Mouse (Mus musculus): ENCODE data around the gene Rapgef6. TPM values are rescaled to one million over a fixed set of nuclear protein-coding genes. Genes with fewer than 3 reads are reported as not detected.

The Rapgef6 gene
- polyA plus RNA-seq, 1 experiment from 2014 or later, result 29.6 TPM

DNA sequence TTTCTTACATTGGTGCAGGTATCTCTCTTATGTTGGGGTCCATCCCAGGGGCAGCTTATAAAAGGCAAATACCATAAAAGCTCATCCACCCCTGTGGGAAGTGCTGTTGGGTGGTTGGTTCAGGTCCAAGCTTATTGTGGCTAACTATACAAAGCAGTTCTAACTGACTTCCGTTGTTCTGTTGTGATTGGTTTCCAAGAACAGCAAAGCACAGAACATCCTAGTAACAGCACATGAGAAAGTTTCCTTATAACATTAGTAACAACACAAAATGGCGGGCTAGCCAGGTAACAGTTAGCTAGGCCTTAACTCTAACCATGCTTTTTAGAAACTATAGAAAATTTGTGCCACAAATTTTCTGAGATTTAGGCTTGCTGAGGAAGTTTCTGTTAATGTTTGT lies 185.5 kb downstream of the Rapgef6 start:
- 87% methylated on average over 2 of the region's 2 CpGs for WGBS
- no peaks in the 10 kb centered on the region for H3K9me3 ChIP-seq (ENCODE audit: control insufficient read depth, low read length)
- ATAC-seq (replicated peaks; ENCODE audit: low FRiP score), result no peak
- no peak for DNase-seq (ENCODE audit: low spot score)
- no peak overlapping the region for H3K9ac ChIP-seq (ENCODE audit: low read length)
- H3K27me3 ChIP-seq (ENCODE audit: control insufficient read depth, insufficient read depth, low read length), result no peaks in the 10 kb centered on the region
- H3K4me1 ChIP-seq (replicated peaks; ENCODE audit: control insufficient read depth, insufficient read depth, low read length), result no peaks in the 10 kb centered on the region
- no peaks in the 10 kb centered on the region for H3K36me3 ChIP-seq (ENCODE audit: control insufficient read depth, insufficient read depth, low read length)
- H3K4me3 ChIP-seq (ENCODE audit: low read depth, low read length), result no peak overlapping the region
- no peak overlapping the region for H3K27ac ChIP-seq (ENCODE audit: low read depth, low read length)
- H3K4me2 ChIP-seq (ENCODE audit: low read depth, low read length, severe bottlenecking), result no peak overlapping the region

DNA sequence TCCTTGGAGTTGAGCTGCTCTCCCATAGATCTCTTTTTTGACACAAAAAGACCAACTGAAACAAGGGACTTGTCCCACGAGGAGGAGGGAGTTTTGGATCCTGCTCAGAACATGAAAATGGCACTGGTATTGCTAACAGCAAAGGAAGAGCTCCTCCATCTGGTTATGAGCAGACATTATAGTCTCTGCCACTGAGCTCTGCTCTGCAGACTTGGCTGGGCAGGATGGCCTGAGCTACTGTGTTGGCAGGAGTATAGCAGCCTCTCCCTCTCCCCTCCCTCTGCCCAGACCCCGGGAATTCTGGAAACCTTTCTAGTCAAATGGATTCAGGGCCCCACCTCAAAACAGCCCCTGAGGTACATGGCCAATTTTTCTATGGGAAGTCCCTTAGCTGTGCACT lies 187.0 kb downstream of the Rapgef6 start:
- no peak for DNase-seq (ENCODE audit: low spot score)
- Histone ChIP-seq H3K4me1 (replicated peaks; ENCODE audit: control insufficient read depth, insufficient read depth, low read length) (no peaks in the 10 kb centered on the region), H3K27me3 (ENCODE audit: control insufficient read depth, insufficient read depth, low read length) (no peaks in the 10 kb centered on the region), H3K27ac (ENCODE audit: low read depth, low read length) (no peak overlapping the region), H3K36me3 (ENCODE audit: control insufficient read depth, insufficient read depth, low read length) (no peaks in the 10 kb centered on the region), H3K9me3 (ENCODE audit: control insufficient read depth, low read length) (no peaks in the 10 kb centered on the region), H3K4me3 (ENCODE audit: low read depth, low read length) (no peak overlapping the region), H3K9ac (ENCODE audit: low read length) (no peak overlapping the region), H3K4me2 (ENCODE audit: low read depth, low read length, severe bottlenecking) (no peak overlapping the region)
- ATAC-seq (replicated peaks; ENCODE audit: low FRiP score), result no peak
- WGBS, result 71% methylated on average over 2 of the region's 2 CpGs

DNA sequence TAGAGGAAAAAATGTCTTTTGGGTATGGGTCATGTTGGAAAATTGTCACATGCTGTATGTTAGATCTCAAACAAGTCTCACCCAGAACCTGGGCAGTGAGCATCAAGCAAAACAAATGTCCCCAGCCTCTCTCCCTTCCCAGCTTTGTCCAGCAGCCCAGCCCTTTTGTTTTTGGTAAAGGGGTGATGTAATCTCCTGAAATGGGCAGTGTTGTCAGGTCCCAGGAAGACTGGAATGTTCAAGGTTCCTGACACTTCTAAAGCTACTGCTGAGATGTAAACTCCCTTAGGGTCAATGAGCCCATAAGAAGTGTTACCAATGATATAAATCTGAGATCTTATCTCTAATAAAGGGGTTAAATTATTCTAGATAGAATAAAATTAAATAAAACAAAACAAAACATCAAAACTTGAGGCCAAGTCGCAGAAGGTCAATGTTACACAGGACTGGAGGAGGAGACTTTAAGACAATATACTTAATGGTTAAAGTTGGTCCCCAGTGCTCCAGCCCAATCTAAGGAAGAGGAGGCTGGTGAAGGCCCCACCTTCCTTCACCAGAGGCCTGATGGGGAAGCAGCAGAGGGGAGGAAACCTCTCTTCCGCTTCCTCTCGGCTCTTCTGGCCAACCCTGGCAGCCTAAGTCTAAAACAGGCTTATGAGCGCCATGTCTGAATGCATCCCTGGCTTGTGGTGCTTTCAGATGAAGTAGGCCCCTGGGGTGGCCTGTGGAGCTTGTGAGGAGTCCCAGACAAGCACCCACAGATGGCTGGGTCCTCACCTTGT lies 188.1 kb downstream of the Rapgef6 start:
- no peaks in the 10 kb centered on the region for H3K9me3 ChIP-seq (ENCODE audit: control insufficient read depth, low read length)
- no peak overlapping the region for H3K4me3 ChIP-seq (ENCODE audit: low read depth, low read length)
- no peaks in the 10 kb centered on the region; the same call in 1 of the 2 replicates for H3K36me3 ChIP-seq (ENCODE audit: control insufficient read depth, insufficient read depth, low read length)
- H3K4me2 ChIP-seq (ENCODE audit: low read depth, low read length, severe bottlenecking), result no peak overlapping the region
- ATAC-seq (replicated peaks; ENCODE audit: low FRiP score), result no peak
- no peaks in the 10 kb centered on the region for H3K4me1 ChIP-seq (replicated peaks; ENCODE audit: control insufficient read depth, insufficient read depth, low read length)
- H3K9ac ChIP-seq (ENCODE audit: low read length), result no peak overlapping the region
- WGBS, result 94% methylated on average over 4 of the region's 4 CpGs
- H3K27me3 ChIP-seq (ENCODE audit: control insufficient read depth, insufficient read depth, low read length), result no peaks in the 10 kb centered on the region
- DNase-seq (ENCODE audit: low spot score), result no peak
- H3K27ac ChIP-seq (ENCODE audit: low read depth, low read length), result no peak overlapping the region

DNA sequence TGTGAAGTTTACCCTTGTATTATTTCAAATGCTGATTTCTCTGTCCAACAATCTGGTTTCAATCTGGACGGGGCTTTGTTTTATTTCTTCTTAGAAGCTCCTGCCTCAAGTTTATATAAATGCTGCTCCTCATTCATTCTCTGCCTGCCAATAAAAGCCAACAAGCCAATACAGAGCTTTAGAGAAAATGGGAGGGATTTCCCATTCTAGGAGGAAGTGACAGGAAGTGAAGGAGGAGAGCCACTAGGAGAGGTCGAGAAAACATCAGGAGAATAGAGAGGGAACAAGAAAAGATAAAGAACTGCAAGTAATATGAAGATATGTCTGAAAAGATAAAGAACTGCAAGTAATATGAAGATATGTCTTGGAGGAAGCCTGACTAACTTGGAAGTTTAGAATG lies 190.2 kb downstream of the Rapgef6 start:
- H3K4me1 ChIP-seq (replicated peaks; ENCODE audit: control insufficient read depth, insufficient read depth, low read length), result no peaks in the 10 kb centered on the region
- no peak overlapping the region for H3K4me3 ChIP-seq (ENCODE audit: low read depth, low read length)
- H3K27ac ChIP-seq (ENCODE audit: low read depth, low read length), result no peak overlapping the region
- DNase-seq (ENCODE audit: low spot score) (no peak), ATAC-seq (replicated peaks; ENCODE audit: low FRiP score) (no peak)
- H3K27me3 ChIP-seq (ENCODE audit: control insufficient read depth, insufficient read depth, low read length), result no peaks in the 10 kb centered on the region
- no peaks in the 10 kb centered on the region for H3K9me3 ChIP-seq (ENCODE audit: control insufficient read depth, low read length)
- peaks cover 9% of the 10 kb centered on the region for H3K36me3 ChIP-seq (ENCODE audit: control insufficient read depth, insufficient read depth, low read length)
- WGBS, result 86% methylated on average over 2 of the region's 2 CpGs
- no peak overlapping the region for H3K9ac ChIP-seq (ENCODE audit: low read length)
- no peak overlapping the region for H3K4me2 ChIP-seq (ENCODE audit: low read depth, low read length, severe bottlenecking)

DNA sequence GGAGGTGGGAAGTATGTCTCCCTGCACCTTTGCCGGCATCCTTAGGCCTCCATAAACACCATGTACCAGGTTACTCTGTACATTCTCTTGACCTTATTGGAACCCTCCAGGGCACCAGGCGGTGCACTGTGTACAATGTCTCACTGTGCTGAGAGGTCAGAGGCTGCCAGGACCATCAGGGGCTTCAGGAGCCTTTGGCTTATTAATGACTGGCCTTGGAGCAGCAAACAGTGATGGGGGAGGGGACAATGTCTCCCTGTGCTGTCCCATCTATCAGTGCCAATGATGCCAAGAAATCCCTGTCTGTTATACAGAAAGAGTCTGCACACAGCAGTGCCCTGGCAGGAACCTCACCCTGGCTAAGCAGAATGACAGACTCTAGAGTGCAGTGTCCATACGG lies 195.2 kb downstream of the Rapgef6 start:
- Histone ChIP-seq H3K9me3 (ENCODE audit: control insufficient read depth, low read length) (no peaks in the 10 kb centered on the region), H3K4me1 (replicated peaks; ENCODE audit: control insufficient read depth, insufficient read depth, low read length) (no peaks in the 10 kb centered on the region), H3K36me3 (ENCODE audit: control insufficient read depth, insufficient read depth, low read length) (peaks cover 13% of the 10 kb centered on the region), H3K9ac (ENCODE audit: low read length) (no peak overlapping the region), H3K4me2 (ENCODE audit: low read depth, low read length, severe bottlenecking) (no peak overlapping the region), H3K27me3 (ENCODE audit: control insufficient read depth, insufficient read depth, low read length) (no peaks in the 10 kb centered on the region), H3K27ac (ENCODE audit: low read depth, low read length) (no peak overlapping the region), H3K4me3 (ENCODE audit: low read depth, low read length) (no peak overlapping the region)
- WGBS, result 93% methylated on average over 3 of the region's 3 CpGs
- ATAC-seq (replicated peaks; ENCODE audit: low FRiP score) (no peak), DNase-seq (ENCODE audit: low spot score) (no peak)

DNA sequence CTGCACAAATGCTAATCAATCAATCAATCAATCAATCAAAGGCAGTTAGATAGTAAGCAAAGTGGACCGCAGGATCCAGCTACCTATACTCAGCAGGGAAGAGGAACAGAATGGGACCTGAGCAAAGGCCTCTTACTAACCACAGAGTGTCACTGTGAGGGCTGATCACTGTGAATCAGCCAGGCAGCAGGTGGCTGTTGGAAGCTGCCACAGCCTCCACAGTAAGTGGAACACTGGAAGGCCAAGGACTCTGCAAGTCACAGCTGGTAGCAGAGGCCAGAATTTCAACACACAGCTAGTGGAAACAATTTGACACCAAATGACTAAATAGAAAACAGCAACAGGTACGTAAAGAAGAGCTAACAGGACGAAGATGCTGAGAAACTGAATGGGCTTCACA lies 196.0 kb downstream of the Rapgef6 start:
- H3K9ac ChIP-seq (ENCODE audit: low read length), result no peak overlapping the region

DNA sequence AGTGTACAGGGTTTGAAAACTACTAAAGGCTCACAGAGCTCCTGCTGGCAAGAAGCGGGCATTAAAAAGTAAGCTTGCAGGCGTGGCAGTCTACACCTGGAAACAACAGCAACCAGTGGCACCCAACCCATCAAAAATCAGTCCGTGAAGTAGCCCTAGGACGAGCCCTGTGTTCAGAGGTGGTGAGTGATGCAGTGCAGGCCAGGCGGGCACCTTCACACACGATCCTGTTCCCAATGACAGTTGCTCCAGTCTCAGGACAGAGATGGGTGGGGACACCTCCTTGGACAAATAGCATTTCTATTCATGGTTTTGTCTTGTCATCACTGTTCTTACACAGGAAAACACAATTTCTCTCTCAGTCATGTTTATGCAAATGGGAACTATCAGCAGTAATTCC lies 199.4 kb downstream of the Rapgef6 start:
- Histone ChIP-seq H3K27me3 (ENCODE audit: control insufficient read depth, insufficient read depth, low read length) (no peaks in the 10 kb centered on the region), H3K4me3 (ENCODE audit: low read depth, low read length) (no peak overlapping the region), H3K36me3 (ENCODE audit: control insufficient read depth, insufficient read depth, low read length) (peaks cover 4% of the 10 kb centered on the region; the same call in 1 of the 2 replicates), H3K9ac (ENCODE audit: low read length) (no peak overlapping the region), H3K27ac (ENCODE audit: low read depth, low read length) (no peak overlapping the region), H3K4me2 (ENCODE audit: low read depth, low read length, severe bottlenecking) (no peak overlapping the region), H3K9me3 (ENCODE audit: control insufficient read depth, low read length) (no peaks in the 10 kb centered on the region), H3K4me1 (replicated peaks; ENCODE audit: control insufficient read depth, insufficient read depth, low read length) (no peaks in the 10 kb centered on the region)
- ATAC-seq (replicated peaks; ENCODE audit: low FRiP score), result no peak
- 90% methylated on average over 6 of the region's 6 CpGs for WGBS
- DNase-seq (ENCODE audit: low spot score), result no peak

More for the DNA sequence above, 196.0 kb downstream of the Rapgef6 start:
- Histone ChIP-seq H3K9me3 (ENCODE audit: control insufficient read depth, low read length) (no peaks in the 10 kb centered on the region), H3K36me3 (ENCODE audit: control insufficient read depth, insufficient read depth, low read length) (peaks cover 13% of the 10 kb centered on the region), H3K27me3 (ENCODE audit: control insufficient read depth, insufficient read depth, low read length) (no peaks in the 10 kb centered on the region), H3K4me3 (ENCODE audit: low read depth, low read length) (no peak overlapping the region), H3K4me2 (ENCODE audit: low read depth, low read length, severe bottlenecking) (no peak overlapping the region), H3K27ac (ENCODE audit: low read depth, low read length) (no peak overlapping the region), H3K4me1 (replicated peaks; ENCODE audit: control insufficient read depth, insufficient read depth, low read length) (no peaks in the 10 kb centered on the region)
- DNase-seq (ENCODE audit: low spot score) (no peak), ATAC-seq (replicated peaks; ENCODE audit: low FRiP score) (no peak)
- WGBS, result 89% methylated on average over 3 of the region's 3 CpGs

DNA sequence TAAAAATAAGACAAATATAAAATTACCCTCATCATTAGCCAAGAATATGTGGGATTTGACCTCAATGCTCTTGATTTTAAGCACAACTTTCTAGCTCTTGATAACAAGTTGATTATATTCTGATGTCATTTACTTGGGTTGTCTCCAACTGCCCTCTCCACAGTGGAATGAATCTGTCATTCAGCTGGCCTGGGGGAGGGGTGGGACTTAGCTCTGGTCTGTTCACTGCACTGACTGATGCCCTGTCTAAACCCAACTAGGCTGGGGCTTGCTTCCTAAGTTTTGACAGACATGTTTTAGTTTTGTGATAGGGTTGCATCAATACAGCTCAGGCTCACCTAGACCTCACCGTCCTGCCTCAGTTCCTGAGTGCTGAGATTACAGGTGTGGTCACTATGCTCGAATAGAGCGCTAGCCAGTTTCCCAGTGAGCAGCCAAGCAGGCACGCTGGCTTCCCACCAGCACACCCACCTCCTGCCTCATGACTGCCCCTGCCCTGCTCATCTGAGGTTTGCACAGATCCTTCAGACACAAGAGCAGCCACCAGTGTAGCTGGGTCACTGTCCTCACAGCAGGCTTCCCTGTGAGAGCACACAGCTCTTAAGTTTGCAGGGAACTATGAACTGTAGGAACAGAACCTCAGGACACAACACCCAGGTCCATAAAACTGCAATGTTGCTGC lies 201.8 kb downstream of the Rapgef6 start:
- no peaks in the 10 kb centered on the region for H3K4me1 ChIP-seq (replicated peaks; ENCODE audit: control insufficient read depth, insufficient read depth, low read length)
- no peak for DNase-seq (ENCODE audit: low spot score)
- no peaks in the 10 kb centered on the region for H3K27me3 ChIP-seq (ENCODE audit: control insufficient read depth, insufficient read depth, low read length)
- no peak for ATAC-seq (replicated peaks; ENCODE audit: low FRiP score)
- H3K36me3 ChIP-seq (ENCODE audit: control insufficient read depth, insufficient read depth, low read length), result peaks cover 4% of the 10 kb centered on the region; the same call in 1 of the 2 replicates
- H3K9me3 ChIP-seq (ENCODE audit: control insufficient read depth, low read length), result no peaks in the 10 kb centered on the region
- H3K9ac ChIP-seq (ENCODE audit: low read length), result no peak overlapping the region
- no peak overlapping the region for H3K27ac ChIP-seq (ENCODE audit: low read depth, low read length)
- no peak overlapping the region for H3K4me3 ChIP-seq (ENCODE audit: low read depth, low read length)
- H3K4me2 ChIP-seq (ENCODE audit: low read depth, low read length, severe bottlenecking), result no peak overlapping the region
- WGBS, result 92% methylated on average over 4 of the region's 4 CpGs
